Mouse (Mus musculus) kidney, adult 2 months (tissue): ENCODE measurements at regions not wholly inside any gene's neighbourhood (a gene's known extent, or its start where the extent isn't known, plus 50 kb on each side); places are given as distances from the start of the nearest gene placed in this dataset.

Source experiments
- DNase-seq: peaks from one replicate; pipeline ENCODE4 v3.0.0; 2021
- H3K27ac ChIP-seq: fragments of 200-500 bp; 2 replicates; pipeline ENCODE4 v1.5.1; 2012; ENCODE audit warnings: low read depth, low read length, control low read depth, inconsistent platforms; ENCODE audit not compliant: insufficient read depth
- H3K27me3 ChIP-seq: fragments of 200-500 bp; replicated peaks from 2 replicates; pipeline ENCODE4 v1.6.1; 2012; ENCODE audit warnings: mild to moderate bottlenecking, moderate library complexity, low read length, inconsistent platforms; ENCODE audit not compliant: control insufficient read depth, insufficient read depth
- H3K36me3 ChIP-seq: fragments of 200-500 bp; 2 replicates; pipeline ENCODE4 v1.6.1; 2012; ENCODE audit warnings: mild to moderate bottlenecking, moderate library complexity, low read length, inconsistent platforms; ENCODE audit not compliant: control insufficient read depth, insufficient read depth
- H3K4me1 ChIP-seq: fragments of 200-500 bp; 2 replicates; pipeline ENCODE4 v1.6.1; 2011; ENCODE audit warnings: low read length; ENCODE audit not compliant: control insufficient read depth, insufficient read depth
- H3K4me3 ChIP-seq: fragments of 200-500 bp; 2 replicates; pipeline ENCODE4 v1.5.1; 2011; ENCODE audit warnings: mild to moderate bottlenecking, low read depth, low read length, control low read depth; ENCODE audit not compliant: insufficient read depth
- CTCF ChIP-seq: fragments of 200-500 bp; conservative IDR thresholded peaks from 2 replicates; pipeline ENCODE4 v1.5.1; 2011; ENCODE audit warnings: low read depth, mild to moderate bottlenecking, control low read depth, low read length, moderate library complexity, mixed read lengths; ENCODE audit not compliant: insufficient read depth, insufficient read length
- POLR2A ChIP-seq: fragments of 200-500 bp; IDR thresholded peaks from one replicate; pipeline ENCODE4 v1.6.1; 2011; ENCODE audit warnings: low read depth, low read length, control low read depth
- WGBS: fragments of 180-500 bp; shearing (Covaris S2); methylation state at CpG from one replicate; pipeline ENCODE4 v1.1.7; 2018; 5-methylcytosine and 5-hydroxymethylcytosine counted together

DNA sequence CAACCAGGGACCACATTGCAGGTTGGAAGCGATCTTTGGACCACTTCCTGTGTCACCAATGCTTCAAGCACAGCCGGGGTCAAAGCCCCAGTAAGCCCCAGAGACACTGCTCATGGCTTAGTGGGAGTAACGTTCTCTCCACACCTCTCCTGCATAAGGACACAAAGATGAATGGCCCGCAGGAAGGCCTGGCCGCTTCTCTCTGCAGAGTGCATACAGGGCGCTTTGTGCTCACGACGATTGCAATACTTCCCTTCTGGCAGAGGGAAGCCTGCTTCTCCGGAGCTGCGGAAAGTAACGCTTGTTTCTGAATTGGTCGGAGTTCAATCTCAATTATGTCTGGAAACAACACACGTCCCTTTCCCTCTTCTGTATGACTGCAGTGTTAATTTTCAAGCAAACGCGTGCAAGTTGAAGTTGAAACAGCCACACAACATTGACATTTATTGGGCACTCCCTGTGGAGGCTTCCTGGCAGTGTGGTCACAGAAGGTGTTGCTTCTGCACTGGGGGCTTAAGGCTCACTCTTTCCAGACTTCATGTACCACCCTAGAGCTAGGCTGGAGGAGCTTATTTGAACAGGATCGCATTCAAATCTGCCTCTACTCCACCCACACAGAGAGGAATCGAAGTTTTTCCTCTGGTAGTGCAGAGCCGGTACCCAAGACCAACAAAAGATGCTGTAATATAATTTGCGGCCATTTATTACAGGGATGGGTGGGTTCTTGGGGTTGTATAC, 168.4 kb downstream of the Ndfip2 start:
- Histone ChIP-seq H3K27ac (no peak overlapping the region), H3K36me3 (no peaks in the 10 kb centered on the region), H3K4me1 (no peaks in the 10 kb centered on the region), H3K27me3 (no peaks in the 10 kb centered on the region), H3K4me3 (no peak overlapping the region)
- 62% methylated on average over 19 of the region's 19 CpGs for WGBS
- DNase-seq = no peak
- TF ChIP-seq CTCF (no peak), POLR2A (no peak)

DNA sequence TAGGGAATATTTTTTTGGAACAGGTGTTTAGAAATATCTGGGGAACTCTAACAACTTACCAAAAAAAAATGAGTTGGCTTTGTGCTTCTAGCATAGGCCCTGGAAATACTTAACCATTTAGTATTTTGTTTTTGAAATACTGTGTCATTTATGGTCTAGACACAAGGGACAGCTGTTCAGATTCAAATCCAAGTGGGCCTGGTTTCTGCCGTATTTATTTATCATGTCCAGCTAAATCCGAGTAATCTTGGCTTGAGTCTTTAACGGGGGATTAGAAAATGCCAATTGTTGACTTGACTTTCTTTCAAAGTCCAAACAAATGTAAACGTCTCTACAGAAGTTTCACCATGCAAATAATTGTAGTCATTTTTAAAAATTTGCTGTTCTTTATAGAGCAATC, 159.6 kb downstream of the Ndfip2 start:
- WGBS = 75% methylated on average over 4 of the region's 4 CpGs
- TF ChIP-seq CTCF (no peak), POLR2A (no peak)
- Histone ChIP-seq H3K27me3 (no peaks in the 10 kb centered on the region), H3K27ac (no peak overlapping the region), H3K4me3 (no peak overlapping the region), H3K36me3 (no peaks in the 10 kb centered on the region), H3K4me1 (no peaks in the 10 kb centered on the region)
- DNase-seq = no peak

DNA sequence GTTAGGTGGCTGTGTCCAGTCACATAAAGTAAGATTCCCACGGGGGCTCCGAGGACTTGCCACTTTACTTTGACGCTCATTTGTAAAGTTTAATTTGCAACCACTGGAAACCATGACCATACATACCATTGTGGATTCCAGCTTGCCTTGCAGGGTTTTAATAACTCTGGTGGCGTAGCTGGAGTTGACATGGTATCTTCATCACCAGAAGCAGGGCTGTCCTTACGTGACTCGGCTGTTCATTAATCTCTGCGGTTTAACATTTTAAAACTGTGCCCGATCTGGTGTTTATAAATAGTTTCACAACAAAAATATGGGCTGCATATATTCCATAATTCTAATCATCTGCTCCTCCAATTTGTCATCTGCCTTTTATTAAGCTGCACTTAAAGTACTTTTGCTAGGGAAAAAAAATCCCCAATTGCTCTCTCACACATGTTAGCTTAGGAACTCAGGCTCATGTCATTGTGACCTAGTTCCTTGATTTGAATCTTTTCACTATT, 159.1 kb downstream of the Ndfip2 start:
- no peak for TF ChIP-seq POLR2A
- TF ChIP-seq CTCF = no peak
- Histone ChIP-seq H3K4me1 (no peaks in the 10 kb centered on the region), H3K27me3 (no peaks in the 10 kb centered on the region), H3K4me3 (no peak overlapping the region), H3K27ac (no peak overlapping the region), H3K36me3 (no peaks in the 10 kb centered on the region)
- no peak for DNase-seq
- 55% methylated on average over 8 of the region's 8 CpGs for WGBS

DNA sequence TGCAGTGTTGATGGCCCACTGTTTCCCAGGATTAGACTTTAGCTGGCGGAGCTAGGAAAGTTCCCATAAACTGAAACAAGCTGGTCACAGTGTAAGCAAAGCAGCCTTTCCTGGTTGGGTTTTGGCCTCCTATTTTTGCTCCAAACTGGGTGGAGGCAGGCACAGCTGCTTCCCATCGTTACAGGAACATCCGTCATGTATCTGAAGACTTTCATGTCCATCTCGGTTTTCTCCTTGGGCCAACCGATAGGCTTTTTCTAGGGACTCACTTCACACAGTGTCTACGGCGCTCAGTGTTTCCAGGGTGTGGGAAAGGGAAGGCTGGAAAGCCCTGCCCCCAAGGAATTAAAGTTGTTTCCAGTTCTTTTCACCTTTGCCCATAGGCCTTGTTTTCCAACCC, 158.6 kb downstream of the Ndfip2 start:
- Histone ChIP-seq H3K4me3 (no peak overlapping the region), H3K4me1 (no peaks in the 10 kb centered on the region), H3K27me3 (no peaks in the 10 kb centered on the region), H3K36me3 (no peaks in the 10 kb centered on the region), H3K27ac (no peak overlapping the region)
- whole genome bisulfite sequencing = 48% methylated on average over 7 of the region's 7 CpGs
- no peak for DNase-seq
- TF ChIP-seq POLR2A (no peak), CTCF (no peak)

DNA sequence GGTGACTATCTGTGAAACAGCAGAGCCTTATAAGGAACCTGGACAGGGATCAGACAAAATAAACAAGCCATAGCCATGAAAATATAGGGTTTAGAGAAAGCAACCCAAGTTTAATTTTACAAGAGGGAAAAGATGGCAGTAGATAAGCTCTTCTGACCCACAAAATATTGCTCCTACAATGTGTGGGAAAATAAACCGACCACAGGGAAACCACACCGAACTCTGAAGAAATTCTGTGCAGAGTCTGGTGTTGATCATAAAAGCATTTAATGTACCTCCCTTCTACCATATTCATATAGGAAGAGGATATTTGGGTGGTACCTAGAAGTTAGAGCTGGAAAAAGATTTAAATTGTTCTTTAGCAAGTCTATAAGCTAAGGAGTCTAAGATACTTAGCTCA, 146.3 kb downstream of the Ndfip2 start:
- TF ChIP-seq CTCF (no peak), POLR2A (no peak)
- no peak overlapping the region for H3K4me3 ChIP-seq
- no peaks in the 10 kb centered on the region for H3K36me3 ChIP-seq
- DNase-seq = no peak
- 94% methylated on average over 2 of the region's 2 CpGs for WGBS
- no peak overlapping the region for H3K27ac ChIP-seq
- no peaks in the 10 kb centered on the region for H3K4me1 ChIP-seq
- no peaks in the 10 kb centered on the region for H3K27me3 ChIP-seq

DNA sequence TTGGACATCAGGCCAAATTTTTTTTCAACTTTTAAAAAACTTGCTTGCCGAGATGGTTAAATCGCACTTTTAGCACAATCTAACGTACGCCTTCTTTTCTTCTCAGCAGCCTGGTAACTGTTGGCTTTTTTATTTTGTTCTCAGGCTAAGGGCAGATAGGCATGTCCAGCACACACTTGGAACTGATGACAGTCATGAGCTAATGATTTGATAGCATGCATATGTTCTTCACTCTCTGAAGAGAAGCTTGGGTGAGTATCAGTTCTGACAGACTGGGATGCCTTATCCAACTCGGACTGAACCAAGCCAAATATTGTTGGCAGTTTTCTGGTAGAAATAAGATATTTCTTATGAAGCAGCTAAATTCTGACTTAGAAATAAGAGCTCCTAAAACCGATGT, 145.9 kb downstream of the Ndfip2 start:
- Histone ChIP-seq H3K27me3 (no peaks in the 10 kb centered on the region), H3K36me3 (no peaks in the 10 kb centered on the region), H3K4me3 (no peak overlapping the region), H3K27ac (no peak overlapping the region), H3K4me1 (no peaks in the 10 kb centered on the region)
- 80% methylated on average over 6 of the region's 6 CpGs for WGBS
- DNase-seq = no peak
- TF ChIP-seq POLR2A (no peak), CTCF (no peak)

DNA sequence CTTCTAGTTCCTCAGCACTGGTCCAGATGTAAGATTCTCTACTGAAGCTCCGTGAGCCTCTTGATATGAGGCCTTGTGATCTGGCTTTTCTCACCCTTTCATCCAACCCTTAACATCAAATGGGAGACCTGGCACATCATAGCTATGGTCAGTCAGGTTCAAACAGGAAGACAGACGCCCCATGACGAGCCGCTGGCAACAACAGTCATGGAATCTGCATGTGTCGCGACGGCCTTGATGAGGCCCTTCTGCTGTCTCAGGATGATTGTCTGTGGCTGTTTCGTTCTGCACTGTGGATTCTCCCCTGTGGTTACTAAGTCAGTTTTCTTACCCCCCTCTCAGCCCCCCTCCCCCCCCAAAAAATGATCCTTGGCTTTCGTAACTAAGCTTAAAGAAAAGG, 144.9 kb downstream of the Ndfip2 start:
- WGBS = 93% methylated on average over 9 of the region's 9 CpGs
- DNase-seq = no peak

DNA sequence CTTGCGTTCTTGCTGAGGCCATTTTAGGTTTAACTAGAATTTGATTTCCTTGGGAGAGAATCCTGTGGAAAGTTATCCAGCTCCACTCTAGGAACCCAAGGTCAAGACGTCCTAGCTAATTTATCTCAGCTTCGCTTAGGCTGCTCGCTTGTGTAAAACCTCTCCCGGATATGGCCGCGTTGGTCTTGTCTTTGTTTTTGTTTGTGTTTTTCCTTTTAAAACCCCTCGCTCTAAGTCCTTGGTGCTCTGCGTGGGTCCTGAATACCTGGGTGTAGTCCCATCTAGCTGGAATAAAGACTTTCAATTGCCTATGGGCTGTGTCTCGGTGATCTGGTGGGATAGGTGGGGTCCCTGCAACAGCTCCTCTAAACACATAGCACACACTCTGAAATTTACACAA, 144.2 kb downstream of the Ndfip2 start:
- TF ChIP-seq CTCF = no peak
- TF ChIP-seq POLR2A = no peak
- no peak for DNase-seq
- Histone ChIP-seq H3K27me3 (no peaks in the 10 kb centered on the region), H3K27ac (no peak overlapping the region), H3K4me1 (no peaks in the 10 kb centered on the region), H3K4me3 (no peak overlapping the region), H3K36me3 (no peaks in the 10 kb centered on the region)
- 97% methylated on average over 10 of the region's 10 CpGs for WGBS

More for the DNA sequence above, 144.9 kb downstream of the Ndfip2 start:
- Histone ChIP-seq H3K27ac (no peak overlapping the region), H3K4me1 (no peaks in the 10 kb centered on the region), H3K27me3 (no peaks in the 10 kb centered on the region), H3K36me3 (no peaks in the 10 kb centered on the region), H3K4me3 (no peak overlapping the region)
- TF ChIP-seq POLR2A (no peak), CTCF (no peak)
